Mouse (Mus musculus): ENCODE results near the gene Pih1d1.
"Not testable (repeated sequence)": the region's sequence is repeated elsewhere in the genome, so short reads cannot be mapped to it uniquely, and the experiment has no call there.

Pih1d1 gene

GRCm38 (mm10) chr7:45147899-45148298, 6.2 kb upstream of the Pih1d1 start:
- DNase-seq (ENCODE audit: low read depth, low spot score), result no peak

DNA sequence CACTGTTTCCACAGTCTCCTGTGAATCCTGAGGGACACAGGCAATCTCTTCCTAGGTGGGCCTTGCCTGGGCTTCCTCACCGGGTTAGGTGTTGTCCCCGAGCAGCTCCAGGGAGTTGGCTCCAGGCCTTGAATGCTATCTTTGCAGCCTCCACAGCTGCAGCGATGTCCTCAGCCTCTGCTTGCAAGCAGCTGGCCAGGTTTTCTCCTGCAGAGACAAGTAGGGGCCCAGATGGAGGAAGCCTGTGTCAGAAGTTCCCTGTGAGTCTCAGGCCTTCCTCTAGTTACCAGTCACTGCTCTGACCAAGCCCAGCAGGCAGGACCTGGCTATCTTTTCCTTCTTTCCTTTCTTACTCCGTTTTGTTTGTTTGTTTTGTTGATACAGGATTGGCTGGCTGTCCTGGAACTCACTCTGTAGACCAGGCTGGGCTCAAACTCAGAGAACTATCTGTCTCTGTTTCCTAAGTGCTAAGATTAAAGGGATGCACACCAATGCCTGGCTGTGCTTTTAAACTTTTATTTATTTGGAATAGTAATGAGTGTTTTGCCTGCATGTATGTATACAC, 5.5 kb upstream of the Pih1d1 start:
- no peak for DNase-seq (ENCODE audit: low read depth, low spot score)

DNA sequence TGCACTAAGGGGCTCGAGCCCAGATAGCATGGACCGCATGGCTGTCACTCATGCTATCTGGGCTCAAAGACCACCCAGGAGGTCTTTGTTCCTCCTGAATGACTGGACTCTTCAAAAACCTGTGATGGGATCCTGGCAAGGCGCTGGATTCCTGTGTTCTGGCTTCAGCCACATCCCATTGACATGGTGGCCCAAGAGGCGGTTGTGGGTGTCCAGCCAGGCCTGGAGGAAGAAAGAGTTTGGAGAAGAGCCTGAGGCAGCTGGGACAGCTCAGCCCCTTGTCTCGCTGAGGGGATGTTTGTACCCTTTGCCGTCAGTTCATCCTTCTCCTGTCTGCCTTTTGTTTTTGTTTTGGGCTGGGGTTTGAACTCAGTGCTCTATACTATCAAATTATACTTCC, 4.6 kb upstream of the Pih1d1 start:
- DNase-seq (ENCODE audit: low read depth, low spot score), result no peak

GRCm38 (mm10) chr7:45150321-45150720, 3.8 kb upstream of the Pih1d1 start:
- DNase-seq (ENCODE audit: low read depth, low spot score), result no peak

- DNase-seq (ENCODE audit: low read depth, low spot score), result no peak
These were observed 2.8 kb upstream of the Pih1d1 start for GRCm38 (mm10) chr7:45151303-45151702.

DNA sequence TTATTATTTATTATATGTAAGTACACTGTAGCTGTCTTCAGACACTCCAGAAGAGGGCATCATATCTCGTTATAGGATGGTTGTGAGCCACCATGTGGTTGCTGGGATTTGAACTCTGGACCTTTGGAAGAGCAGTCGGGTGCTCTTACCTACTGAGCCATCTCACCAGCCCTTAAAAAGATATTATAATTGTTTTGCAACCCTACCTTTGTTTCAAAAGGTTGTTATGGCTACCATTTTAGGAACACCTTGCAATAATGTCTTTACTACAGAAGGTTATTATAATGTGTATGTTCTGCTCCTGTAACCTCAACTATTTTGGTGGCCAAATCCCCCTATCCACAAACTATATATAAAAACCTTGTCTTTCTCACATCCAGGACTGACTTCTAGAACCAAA, 1.1 kb upstream of the Pih1d1 start:
- not testable (repeated sequence) for DNase-seq (ENCODE audit: low read depth, low spot score)

GRCm38 (mm10) chr7:45153586-45153985, 517 bp upstream of the Pih1d1 start:
- DNase-seq (ENCODE audit: low read depth, low spot score), result no peak

- DNase-seq (ENCODE audit: low read depth, low spot score), result no peak
These were observed 951 bp downstream of the Pih1d1 start for GRCm38 (mm10) chr7:45154993-45155514.

GRCm38 (mm10) chr7:45155590-45155989, 1.5 kb downstream of the Pih1d1 start:
- DNase-seq (ENCODE audit: low read depth, low spot score), result no peak

DNA sequence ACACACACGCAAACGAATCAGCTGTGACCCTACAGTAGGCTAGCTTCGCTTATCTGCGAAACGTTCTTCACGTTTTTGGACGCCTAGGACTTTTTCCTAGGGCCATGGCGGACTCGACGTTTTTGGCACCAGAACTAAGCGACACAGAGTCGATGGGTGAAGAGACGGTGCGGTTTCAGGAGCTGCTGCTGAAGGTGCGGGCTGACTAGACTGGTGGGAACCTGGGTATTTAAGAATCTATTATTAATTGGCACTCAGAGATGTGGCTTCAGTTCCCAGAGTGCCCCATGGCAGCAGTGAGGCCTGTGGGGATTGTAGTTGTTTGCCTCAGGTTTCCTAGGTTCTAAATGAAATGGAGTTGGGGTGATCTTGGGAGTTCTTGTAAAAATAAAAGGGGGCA, 2.1 kb downstream of the Pih1d1 start:
- DNase-seq (ENCODE audit: low read depth, low spot score), result no peak

DNA sequence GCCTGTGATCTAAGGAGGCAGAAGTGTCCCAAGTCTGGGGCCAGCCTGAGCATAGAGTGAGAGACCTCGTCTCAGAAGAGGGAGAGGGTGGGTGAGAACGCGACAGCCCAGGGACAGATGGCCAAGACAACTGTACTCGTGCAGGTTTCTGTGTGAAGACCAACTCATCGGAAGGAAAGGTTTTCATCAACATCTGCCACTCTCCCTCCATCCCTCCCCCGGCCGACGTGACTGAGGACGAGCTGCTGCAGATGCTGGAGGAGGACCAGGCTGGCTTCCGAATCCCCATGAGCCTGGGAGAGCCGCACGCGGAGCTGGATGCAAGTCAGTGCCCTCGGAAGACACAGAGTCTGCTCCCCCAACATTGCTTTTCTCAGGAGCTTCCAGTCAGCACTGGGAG, 3.4 kb downstream of the Pih1d1 start:
- DNase-seq (ENCODE audit: low read depth, low spot score), result no peak

DNA sequence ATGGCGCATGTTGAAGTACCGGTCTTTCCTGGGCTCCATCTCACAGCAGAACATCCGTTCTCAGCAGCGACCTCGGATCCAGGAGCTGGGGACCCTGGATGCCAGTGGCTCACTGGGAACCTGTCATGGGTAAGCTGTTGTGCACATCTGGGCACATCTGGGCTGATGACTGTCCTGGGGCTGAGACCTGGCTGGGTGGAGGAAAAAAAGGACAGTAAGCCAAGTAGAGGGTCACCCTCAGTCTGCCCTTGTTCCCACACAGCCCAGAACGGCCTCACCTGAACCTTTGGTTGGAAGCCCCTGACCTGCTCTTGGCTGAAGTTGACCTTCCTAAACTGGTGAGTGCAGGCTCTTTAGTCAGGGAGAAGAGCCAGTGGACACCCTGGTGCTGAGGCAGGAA, 4.9 kb downstream of the Pih1d1 start:
- no peak for DNase-seq (ENCODE audit: low read depth, low spot score)

DNA sequence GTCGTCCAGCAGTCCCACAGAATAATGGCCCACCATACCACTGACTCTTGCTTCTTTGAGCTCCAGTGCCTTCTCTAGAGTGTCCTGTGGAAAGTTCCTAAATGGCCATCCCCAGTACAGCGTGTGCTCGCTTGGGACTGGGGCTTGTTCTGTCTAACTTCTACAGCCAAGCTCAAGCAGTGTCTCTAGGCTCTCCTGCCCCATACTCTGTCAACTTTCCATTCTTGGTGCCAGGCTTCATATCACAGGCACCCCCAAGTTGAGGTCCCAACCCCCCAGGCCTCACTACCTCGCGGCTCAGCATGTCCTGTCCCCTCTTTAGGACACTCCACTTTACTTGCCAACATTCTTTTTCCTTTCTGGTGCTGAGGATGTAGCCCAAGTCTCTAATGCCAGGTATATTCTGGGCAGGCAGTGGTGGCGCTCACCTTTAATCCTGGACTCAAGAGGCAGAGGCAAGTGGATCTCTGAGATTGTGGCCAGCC, 6.3 kb downstream of the Pih1d1 start:
- no peak for DNase-seq (ENCODE audit: low read depth, low spot score)

DNA sequence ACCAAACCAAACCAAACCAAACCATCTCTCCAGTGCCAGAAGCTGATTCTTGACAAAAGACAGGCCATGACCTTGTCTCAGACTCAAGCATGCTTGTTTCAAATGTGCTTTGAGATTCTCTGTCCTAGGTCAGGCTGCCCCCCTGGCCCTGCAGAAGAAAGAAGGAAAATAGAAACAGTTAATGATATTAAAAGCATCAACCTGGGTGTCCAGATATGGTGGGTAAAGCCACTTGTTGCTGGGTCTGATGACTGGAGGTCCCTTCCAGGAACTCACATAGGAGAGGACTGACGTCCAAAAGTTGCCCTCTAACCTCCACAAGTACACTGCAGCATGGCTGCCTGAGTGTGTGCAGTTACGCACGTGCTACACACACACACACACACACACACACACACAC, 6.8 kb downstream of the Pih1d1 start:
- no peak for DNase-seq (ENCODE audit: low read depth, low spot score)

GRCm38 (mm10) chr7:45161612-45162473, 7.7 kb downstream of the Pih1d1 start:
- peak; percentile 74 for DNase-seq (ENCODE audit: low read depth, low spot score)

- no peak for DNase-seq (ENCODE audit: low read depth, low spot score)
These were observed 8.4 kb downstream of the Pih1d1 start for GRCm38 (mm10) chr7:45162551-45162950.

- no peak for DNase-seq (ENCODE audit: low read depth, low spot score)
These were observed 9.0 kb downstream of the Pih1d1 start for GRCm38 (mm10) chr7:45162996-45163615.

DNA sequence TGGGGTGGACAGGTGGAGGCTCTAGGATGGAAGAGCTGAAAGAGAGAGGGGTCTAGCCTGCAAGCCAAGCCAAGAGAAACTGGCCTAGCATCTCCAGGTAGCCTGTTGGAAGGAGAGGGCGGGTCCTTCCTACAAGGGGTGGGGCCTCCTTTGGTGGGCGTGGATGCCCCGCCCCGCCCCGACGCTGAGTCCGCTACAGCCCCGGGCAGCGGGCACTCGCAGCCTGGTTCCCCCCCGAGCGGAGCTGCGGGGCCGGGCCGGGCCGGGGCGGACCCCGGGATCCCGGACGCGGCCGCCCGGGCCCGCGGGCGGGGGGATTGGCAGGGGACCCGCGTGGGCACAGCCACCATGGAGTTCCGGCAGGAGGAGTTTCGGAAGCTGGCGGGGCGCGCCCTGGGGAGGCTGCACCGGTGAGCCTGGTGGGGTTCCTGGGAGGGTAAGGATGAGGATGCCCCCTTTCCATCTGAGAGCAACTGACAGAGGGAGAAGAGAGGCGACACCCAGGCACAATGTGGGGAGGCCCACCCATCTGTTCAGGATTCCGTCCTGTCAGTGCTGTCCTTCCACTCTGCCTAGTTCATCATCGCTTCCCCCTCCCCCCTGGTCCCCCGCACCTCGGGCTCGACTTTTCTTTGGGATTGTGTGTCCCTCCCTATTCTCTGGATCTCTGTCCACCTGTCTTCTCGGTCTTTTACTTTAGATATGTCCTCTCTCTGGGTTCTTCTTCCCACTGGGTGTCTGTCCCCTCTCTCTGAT, 9.8 kb downstream of the Pih1d1 start, which contains the start of gene Slc17a7:
Slc17a7 (plus strand) TSS at position 215 of the 756 bp plus-strand sequence.
- DNase-seq (ENCODE audit: low read depth, low spot score), result no peak

DNA sequence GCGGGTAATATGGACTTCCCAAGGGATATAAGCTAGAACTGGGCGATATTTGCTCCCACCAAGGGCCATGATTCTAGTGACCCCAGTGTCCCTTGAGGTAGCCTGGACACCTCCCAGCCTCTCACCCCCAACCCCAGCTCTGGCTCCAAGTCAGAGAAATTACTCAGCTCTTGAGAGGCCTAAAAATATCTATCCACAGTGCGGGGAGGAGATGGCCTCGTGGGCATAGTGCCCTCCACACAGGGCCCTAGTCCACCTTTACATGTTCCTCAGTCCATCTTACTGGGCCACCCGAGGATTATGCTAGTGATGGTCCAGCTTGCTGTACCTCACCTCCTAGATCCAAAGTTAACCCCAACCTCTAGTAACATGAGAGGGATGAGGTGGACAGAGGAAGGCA, 10.7 kb downstream of the Pih1d1 start:
- no peak for DNase-seq (ENCODE audit: low read depth, low spot score)

DNA sequence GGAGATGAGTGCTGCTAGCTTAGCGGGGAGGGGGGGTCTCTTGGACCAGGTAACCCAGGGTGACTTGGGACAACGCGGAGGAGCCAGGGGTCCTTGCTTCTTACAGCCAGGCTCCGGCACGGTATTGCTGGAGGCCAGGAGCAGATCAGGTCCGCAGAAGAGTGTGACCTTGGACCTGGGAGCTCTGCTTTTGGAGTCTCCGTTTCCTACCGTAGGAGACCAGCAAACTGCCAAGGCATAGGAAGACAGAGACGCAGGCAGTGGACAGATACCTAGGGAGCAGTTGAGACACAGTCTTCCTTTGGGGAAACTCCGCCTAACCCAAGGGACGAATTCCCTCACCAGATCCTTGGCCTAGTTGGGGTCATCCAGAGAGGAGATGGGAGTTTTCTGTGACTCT, 11.6 kb downstream of the Pih1d1 start:
- no peak for DNase-seq (ENCODE audit: low read depth, low spot score)

DNA sequence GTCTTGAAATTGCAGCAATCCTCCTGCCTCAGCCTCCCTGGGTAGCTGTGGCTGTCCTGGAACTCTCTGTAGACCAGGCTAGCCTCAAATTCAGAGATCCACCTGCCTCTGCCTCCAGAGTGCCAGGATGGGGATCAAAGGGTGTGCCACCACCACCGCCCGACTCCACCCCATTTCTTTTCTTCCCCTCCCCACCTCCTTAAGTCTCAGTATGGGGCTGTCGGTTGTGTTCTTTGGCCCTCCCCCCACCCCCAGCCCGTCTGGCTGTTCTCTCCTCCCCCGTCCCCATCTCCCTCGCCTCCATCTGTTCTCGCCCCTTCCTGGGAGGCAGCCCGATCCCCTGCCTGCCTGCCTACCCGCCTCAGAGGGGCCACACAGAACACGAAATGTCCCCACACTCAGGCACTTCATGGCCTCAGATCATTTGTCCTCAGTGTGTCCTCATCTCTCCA, 12.9 kb downstream of the Pih1d1 start:
- DNase-seq (ENCODE audit: low read depth, low spot score), result no peak
